Mouse (Mus musculus): ENCODE data around the gene Nos1. TPM values are rescaled to one million over a fixed set of nuclear protein-coding genes. Genes with fewer than 3 reads are reported as not detected.
A peak's percentile ranks its signal among the peaks of the same experiment; 100 is the strongest.

The Nos1 gene
- total RNA-seq (2021): 10 to 100 TPM; 71.3 to 76.9 TPM
- long read RNA-seq, experiment 1, full-length matches to known transcripts: 4 of 21 reads
- long read RNA-seq, experiment 1, partial matches to known transcripts: 8 of 21 reads
- long read RNA-seq, experiment 1, other reads (novel, unspliced or antisense): 9 of 21 reads
- long read RNA-seq, experiment 2, full-length matches to known transcripts: 7 of 31 reads
- long read RNA-seq, experiment 2, partial matches to known transcripts: 5 of 31 reads
- long read RNA-seq, experiment 2, other reads (novel, unspliced or antisense): 19 of 31 reads

- no peak for DNase-seq (ENCODE audit: low spot score in 2 of 2)
Measured at GRCm38 (mm10) chr5:117780681-117781080, at the start of gene Nos1. Nos1 (plus strand) TSS chr5:117781032.

GRCm38 (mm10) chr5:117731311-117731710 is 49.5 kb upstream of the Nos1 start:
- H3K4me3 ChIP-seq: no peak overlapping the region
- DNase-seq (ENCODE audit: low spot score in 2 of 2): no peak
- TF ChIP-seq CTCF (conservative IDR thresholded peaks at IDR 0.05): no peak
- no peak overlapping the region for H3K27ac ChIP-seq

More at GRCm38 (mm10) chr5:117780681-117781080, at the start of gene Nos1:
- Histone ChIP-seq H3K4me3 (no peak within 1 kb of the TSS), H3K27ac (no peak within 1 kb of the TSS)
- TF ChIP-seq CTCF (conservative IDR thresholded peaks at IDR 0.05): no peak

- H3K4me3 ChIP-seq: no peak overlapping the region
- peak; percentile 14 to 18 for DNase-seq (ENCODE audit: low spot score in 2 of 2)
Measured at GRCm38 (mm10) chr5:117744654-117745178, 36.1 kb upstream of the Nos1 start.

GRCm38 (mm10) chr5:117749353-117749752 is 31.5 kb upstream of the Nos1 start:
- TF ChIP-seq CTCF (conservative IDR thresholded peaks at IDR 0.05): no peak

More at GRCm38 (mm10) chr5:117744654-117745178, 36.1 kb upstream of the Nos1 start:
- H3K27ac ChIP-seq: peak overlapping the region; percentile 51; the same call in 1 of the 2 replicates
- TF ChIP-seq CTCF (conservative IDR thresholded peaks at IDR 0.05): no peak

GRCm38 (mm10) chr5:117757696-117758482 is 22.9 kb upstream of the Nos1 start:
- DNase-seq (ENCODE audit: low spot score in 2 of 2): peak; percentile 4 to 20
- TF ChIP-seq CTCF (conservative IDR thresholded peaks at IDR 0.05): no peak
- H3K27ac ChIP-seq: no peak overlapping the region
- H3K4me3 ChIP-seq: no peak overlapping the region

More at GRCm38 (mm10) chr5:117749353-117749752, 31.5 kb upstream of the Nos1 start:
- no peak for DNase-seq (ENCODE audit: low spot score in 2 of 2)
- Histone ChIP-seq H3K4me3 (no peak overlapping the region), H3K27ac (no peak overlapping the region)

- H3K4me3 ChIP-seq: no peak overlapping the region
Measured at GRCm38 (mm10) chr5:117761181-117761832, 19.5 kb upstream of the Nos1 start.

GRCm38 (mm10) chr5:117764496-117764895 is 16.3 kb upstream of the Nos1 start:
- TF ChIP-seq CTCF (conservative IDR thresholded peaks at IDR 0.05): no peak
- no peak overlapping the region for H3K4me3 ChIP-seq
- DNase-seq (ENCODE audit: low spot score in 2 of 2): no peak
- no peak overlapping the region for H3K27ac ChIP-seq

More at GRCm38 (mm10) chr5:117761181-117761832, 19.5 kb upstream of the Nos1 start:
- TF ChIP-seq CTCF (conservative IDR thresholded peaks at IDR 0.05): peak; percentile 74
- DNase-seq (ENCODE audit: low spot score in 2 of 2): no peak
- no peak overlapping the region for H3K27ac ChIP-seq

- H3K27ac ChIP-seq: no peak overlapping the region
- no peak for DNase-seq (ENCODE audit: low spot score in 2 of 2)
- TF ChIP-seq CTCF (conservative IDR thresholded peaks at IDR 0.05): no peak
- no peak overlapping the region for H3K4me3 ChIP-seq
Measured at GRCm38 (mm10) chr5:117779175-117779574, 1.7 kb upstream of the Nos1 start.

- DNase-seq (ENCODE audit: low spot score in 2 of 2): no peak
- H3K4me3 ChIP-seq: no peak overlapping the region
- TF ChIP-seq CTCF (conservative IDR thresholded peaks at IDR 0.05): no peak
- H3K27ac ChIP-seq: no peak overlapping the region
Measured at GRCm38 (mm10) chr5:117781178-117781577, 346 bp downstream of the Nos1 start.

GRCm38 (mm10) chr5:117790071-117790470 is 9.2 kb downstream of the Nos1 start:
- no peak overlapping the region for H3K4me3 ChIP-seq
- no peak for TF ChIP-seq CTCF (conservative IDR thresholded peaks at IDR 0.05)
- DNase-seq (ENCODE audit: low spot score in 2 of 2): peak in 1 of 2 experiments; percentile 16
- no peak overlapping the region for H3K27ac ChIP-seq

GRCm38 (mm10) chr5:117791875-117792274 is 11.0 kb downstream of the Nos1 start:
- H3K4me3 ChIP-seq: no peak overlapping the region
- no peak for TF ChIP-seq CTCF (conservative IDR thresholded peaks at IDR 0.05)
- peak in 1 of 2 experiments; percentile 4 for DNase-seq (ENCODE audit: low spot score in 2 of 2)
- no peak overlapping the region for H3K27ac ChIP-seq

GRCm38 (mm10) chr5:117800849-117801248 is 20.0 kb downstream of the Nos1 start:
- DNase-seq (ENCODE audit: low spot score in 2 of 2): no peak
- no peak for TF ChIP-seq CTCF (conservative IDR thresholded peaks at IDR 0.05)

More at GRCm38 (mm10) chr5:117800849-117801248, 20.0 kb downstream of the Nos1 start:
- H3K27ac ChIP-seq: no peak overlapping the region
- no peak overlapping the region for H3K4me3 ChIP-seq

Data from layer of hippocampus, adult 2 months (tissue).